Mouse (Mus musculus) left cerebral cortex, postnatal 36 days (tissue): ENCODE data around the gene Lrriq1. TPM values are rescaled to one million over a fixed set of nuclear protein-coding genes. Genes with fewer than 3 reads are reported as not detected.

Experiments used
- DNase-seq, 2 experiments: peaks; one replicate each; pipeline ENCODE4 v3.0.0; 2021 to 2022; ENCODE audit warnings: low spot score in 2 of 2, mixed read lengths in 1 of 2
- intact Hi-C: fragments of 180-260 bp; cut with DNase I; formaldehyde crosslinking; loops from one replicate; pipeline ENCODE4 v1.15.1; 2025
- total RNA-seq, 2 experiments: library from RNA; stranded (reverse); gene quantifications; 2 replicates each; pipeline ENCODE4 v1.2.3; 2021

Lrriq1 gene
- total RNA-seq, result 1 to 10 TPM; 3.8 to 4.8 TPM

GRCm38 (mm10) chr10:103235707-103236459 is at the start of gene Lrriq1:
TSS of gene Lrriq1 (minus strand) at chr10:103236322.
- intact Hi-C loops, result no loop called here
- DNase-seq, result peak; percentile 85 to 87

- intact Hi-C loops, result loop anchor here (2.0 kb wide), 1 partner anchor 147 kb away; no protein-coding TSS in a partner anchor
- DNase-seq, result no peak
These were observed 18.0 kb upstream of the Lrriq1 start for GRCm38 (mm10) chr10:103253842-103254803.

DNA sequence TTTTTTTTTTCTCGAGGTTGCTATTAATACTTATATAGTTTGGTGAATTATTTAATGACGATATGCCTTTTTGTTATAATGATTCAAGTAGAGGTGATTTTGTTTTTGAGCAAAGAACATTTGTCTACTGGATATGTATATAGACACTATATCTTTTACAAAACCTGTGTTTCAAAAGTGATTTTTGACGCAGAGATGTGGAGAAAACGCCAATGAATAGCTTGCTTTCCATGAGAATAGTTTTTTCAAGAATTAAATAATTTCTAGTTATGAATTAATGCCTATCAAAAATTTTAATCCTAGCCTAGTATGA is 294 bp upstream of the Lrriq1 start:
- intact Hi-C loops, result no loop called here

GRCm38 (mm10) chr10:103226646-103227045 is 9.5 kb downstream of the Lrriq1 start:
- intact Hi-C loops, result no loop called here
- no peak for DNase-seq

More for the DNA sequence above, 294 bp upstream of the Lrriq1 start:
- DNase-seq, result no peak

- no peak for DNase-seq
- intact Hi-C loops, result loop anchor here (5.0 kb wide), 1 partner anchor 327 kb away; no protein-coding TSS in a partner anchor
These were observed 41.3 kb downstream of the Lrriq1 start for GRCm38 (mm10) chr10:103194655-103195328.

GRCm38 (mm10) chr10:103145769-103146379 is 90.2 kb downstream of the Lrriq1 start:
- intact Hi-C loops, result no loop called here

DNA sequence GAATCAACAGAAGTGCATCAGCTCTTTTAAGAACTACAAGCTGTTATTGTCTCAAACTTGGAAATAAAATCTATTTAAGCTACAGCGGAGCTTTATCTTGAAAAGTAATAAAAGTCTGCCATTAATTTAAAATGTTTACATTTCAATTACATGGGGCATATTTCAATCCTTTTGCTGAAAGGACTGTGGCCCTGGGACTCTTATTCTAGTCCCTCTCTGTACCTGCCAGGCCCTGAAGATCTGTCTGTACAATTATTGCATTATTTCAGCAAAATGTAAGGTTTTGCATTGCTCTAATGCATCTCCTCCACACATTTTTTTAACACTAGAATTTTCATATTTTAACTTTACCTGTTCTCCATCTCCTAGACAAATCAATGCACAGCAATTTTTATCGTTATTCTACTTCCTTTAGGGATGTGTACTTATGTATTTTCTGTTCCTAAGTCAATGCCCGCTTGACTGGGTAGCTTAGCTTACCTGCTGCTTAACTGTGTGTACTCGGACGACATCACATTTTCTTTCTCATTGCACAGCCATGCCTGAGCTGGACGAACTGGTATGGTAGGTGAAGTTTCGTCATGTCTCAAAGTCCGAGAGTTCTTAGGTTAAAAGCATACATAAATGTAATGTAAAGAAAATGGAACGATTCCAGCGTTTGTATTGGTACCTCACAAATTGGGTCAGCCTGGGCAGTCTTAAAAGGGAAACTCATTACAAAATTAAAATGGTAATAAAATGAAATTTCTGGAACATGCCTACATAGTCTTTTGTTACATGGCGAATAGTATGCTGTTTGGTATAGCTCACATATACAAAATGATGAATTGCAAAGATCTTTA is 91.0 kb downstream of the Lrriq1 start:
- intact Hi-C loops, result loop anchor here (5.0 kb wide), 1 partner anchor 278 kb away; no protein-coding TSS in a partner anchor
- no peak for DNase-seq

More at GRCm38 (mm10) chr10:103145769-103146379, 90.2 kb downstream of the Lrriq1 start:
- no peak for DNase-seq

DNA sequence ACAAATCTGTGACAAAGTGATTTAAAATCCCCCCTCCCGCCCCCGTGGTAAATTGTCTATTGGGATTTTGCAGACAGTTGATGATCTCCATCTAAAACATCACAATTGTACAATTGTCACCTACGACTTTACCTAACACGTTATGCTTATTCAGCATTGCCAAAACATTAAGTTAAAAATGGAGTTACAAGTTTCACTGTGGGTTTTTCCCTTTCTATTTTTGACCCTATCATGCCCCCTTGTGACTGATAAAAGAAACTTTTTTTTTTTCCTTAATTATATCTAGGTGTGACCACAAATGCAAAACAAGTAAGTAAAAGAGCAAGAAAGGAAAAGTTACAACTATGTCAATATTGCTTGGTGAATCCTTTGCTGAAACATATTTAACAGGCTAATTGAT is 93.6 kb downstream of the Lrriq1 start:
- intact Hi-C loops, result loop anchor here (5.0 kb wide), 1 partner anchor 275 kb away; no protein-coding TSS in a partner anchor
- DNase-seq, result no peak

GRCm38 (mm10) chr10:103141532-103141931 is 94.6 kb downstream of the Lrriq1 start:
- DNase-seq, result peak in 1 of 2 experiments; percentile 5
- intact Hi-C loops, result loop anchor here (5.0 kb wide), 1 partner anchor 274 kb away; no protein-coding TSS in a partner anchor

- intact Hi-C loops, result loop anchor here (5.0 kb wide), 1 partner anchor 273 kb away; no protein-coding TSS in a partner anchor
- DNase-seq, result no peak
These were observed 95.5 kb downstream of the Lrriq1 start for GRCm38 (mm10) chr10:103140609-103141008.

DNA sequence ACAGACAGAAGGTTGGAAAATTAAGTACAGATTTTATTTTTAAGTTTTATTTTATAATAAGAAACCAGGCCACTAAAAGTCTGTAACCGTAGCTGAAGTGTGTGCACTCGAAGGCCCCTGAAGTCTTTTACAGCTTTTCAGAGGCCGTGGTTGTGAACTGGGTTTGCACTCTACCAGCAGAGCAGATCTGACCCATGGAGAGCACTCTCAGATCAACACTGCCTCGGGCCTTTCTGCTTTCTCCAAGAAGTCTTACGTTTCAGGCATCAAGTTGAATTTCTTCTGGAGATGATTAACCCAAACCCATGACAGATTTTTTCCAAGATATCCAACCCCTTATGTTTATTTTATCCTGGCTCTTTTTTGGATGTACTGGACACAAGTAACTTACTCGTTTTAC is 121.5 kb downstream of the Lrriq1 start:
- no peak for DNase-seq
- intact Hi-C loops, result no loop called here

- intact Hi-C loops, result no loop called here
- DNase-seq, result no peak
These were observed 128.0 kb downstream of the Lrriq1 start for GRCm38 (mm10) chr10:103108090-103108489.

GRCm38 (mm10) chr10:103086101-103086500 is 150.0 kb downstream of the Lrriq1 start:
- DNase-seq, result no peak
- intact Hi-C loops, result no loop called here

GRCm38 (mm10) chr10:103049593-103049992 is 186.5 kb downstream of the Lrriq1 start:
- intact Hi-C loops, result no loop called here
- no peak for DNase-seq

GRCm38 (mm10) chr10:103046623-103047022 is 189.5 kb downstream of the Lrriq1 start:
- DNase-seq, result no peak
- intact Hi-C loops, result no loop called here

- intact Hi-C loops, result no loop called here
These were observed 191.1 kb downstream of the Lrriq1 start for GRCm38 (mm10) chr10:103045019-103045418.

GRCm38 (mm10) chr10:103035002-103035640 is 201.0 kb downstream of the Lrriq1 start:
- intact Hi-C loops, result no loop called here
- DNase-seq, result no peak

More at GRCm38 (mm10) chr10:103045019-103045418, 191.1 kb downstream of the Lrriq1 start:
- no peak for DNase-seq

- no peak for DNase-seq
- intact Hi-C loops, result no loop called here
These were observed 205.2 kb downstream of the Lrriq1 start for GRCm38 (mm10) chr10:103030931-103031330.
